Mouse (Mus musculus): Measurements from ENCODE around the gene Tead4.

Tead4 gene

GRCm38 (mm10) chr6:128288681-128289080 lies 11.9 kb downstream of the Tead4 start:
- DNase-seq, result no peak

- peak; percentile 40 for DNase-seq
These were observed 14.7 kb downstream of the Tead4 start for GRCm38 (mm10) chr6:128285792-128286430.

GRCm38 (mm10) chr6:128282126-128282525 lies 18.5 kb downstream of the Tead4 start:
- no peak for DNase-seq

- DNase-seq, result no peak
These were observed 20.0 kb downstream of the Tead4 start for GRCm38 (mm10) chr6:128280472-128281145.

- no peak for DNase-seq
These were observed 21.0 kb downstream of the Tead4 start for GRCm38 (mm10) chr6:128279608-128280007.

GRCm38 (mm10) chr6:128279099-128279498 lies 21.5 kb downstream of the Tead4 start:
- no peak for DNase-seq

- DNase-seq, result no peak
These were observed 23.2 kb downstream of the Tead4 start for GRCm38 (mm10) chr6:128277132-128278085.

GRCm38 (mm10) chr6:128276349-128276748 lies 24.3 kb downstream of the Tead4 start:
- DNase-seq, result no peak

GRCm38 (mm10) chr6:128275506-128276064 lies 25.0 kb downstream of the Tead4 start:
- no peak for DNase-seq

GRCm38 (mm10) chr6:128273507-128273906 lies 27.1 kb downstream of the Tead4 start:
- no peak for DNase-seq

- DNase-seq, result no peak
These were observed 27.9 kb downstream of the Tead4 start for GRCm38 (mm10) chr6:128272754-128273153.

- DNase-seq, result no peak
These were observed 30.8 kb downstream of the Tead4 start for GRCm38 (mm10) chr6:128269850-128270249.

- no peak for DNase-seq
These were observed 35.6 kb downstream of the Tead4 start for GRCm38 (mm10) chr6:128264870-128265526.

GRCm38 (mm10) chr6:128261486-128261885 lies 39.1 kb downstream of the Tead4 start:
- no peak for DNase-seq

GRCm38 (mm10) chr6:128259252-128259651 lies 41.4 kb downstream of the Tead4 start:
- no peak for DNase-seq

- no peak for DNase-seq
These were observed 44.7 kb downstream of the Tead4 start for GRCm38 (mm10) chr6:128255941-128256340.

GRCm38 (mm10) chr6:128255292-128255691 lies 45.3 kb downstream of the Tead4 start:
- DNase-seq, result no peak

GRCm38 (mm10) chr6:128254551-128254950 lies 46.1 kb downstream of the Tead4 start:
- no peak for DNase-seq

GRCm38 (mm10) chr6:128253111-128253510 lies 47.5 kb downstream of the Tead4 start:
- DNase-seq, result no peak

GRCm38 (mm10) chr6:128250596-128250995 lies 50.0 kb downstream of the Tead4 start:
- DNase-seq, result no peak

GRCm38 (mm10) chr6:128237102-128237763 lies 63.4 kb downstream of the Tead4 start:
- DNase-seq, result no peak

GRCm38 (mm10) chr6:128236581-128236980 lies 64.0 kb downstream of the Tead4 start:
- DNase-seq, result no peak
